Mouse (Mus musculus) lung, postnatal 25 days (tissue): ENCODE data around the gene Pgm5.
"Not testable (repeated sequence)": the region's sequence is repeated elsewhere in the genome, so short reads cannot be mapped to it uniquely, and the experiment has no call there.

ENCODE experiments used
- DNase-seq: peaks from one replicate; pipeline ENCODE4 v3.0.0; 2022; ENCODE audit warnings: low spot score

The Pgm5 gene

DNA sequence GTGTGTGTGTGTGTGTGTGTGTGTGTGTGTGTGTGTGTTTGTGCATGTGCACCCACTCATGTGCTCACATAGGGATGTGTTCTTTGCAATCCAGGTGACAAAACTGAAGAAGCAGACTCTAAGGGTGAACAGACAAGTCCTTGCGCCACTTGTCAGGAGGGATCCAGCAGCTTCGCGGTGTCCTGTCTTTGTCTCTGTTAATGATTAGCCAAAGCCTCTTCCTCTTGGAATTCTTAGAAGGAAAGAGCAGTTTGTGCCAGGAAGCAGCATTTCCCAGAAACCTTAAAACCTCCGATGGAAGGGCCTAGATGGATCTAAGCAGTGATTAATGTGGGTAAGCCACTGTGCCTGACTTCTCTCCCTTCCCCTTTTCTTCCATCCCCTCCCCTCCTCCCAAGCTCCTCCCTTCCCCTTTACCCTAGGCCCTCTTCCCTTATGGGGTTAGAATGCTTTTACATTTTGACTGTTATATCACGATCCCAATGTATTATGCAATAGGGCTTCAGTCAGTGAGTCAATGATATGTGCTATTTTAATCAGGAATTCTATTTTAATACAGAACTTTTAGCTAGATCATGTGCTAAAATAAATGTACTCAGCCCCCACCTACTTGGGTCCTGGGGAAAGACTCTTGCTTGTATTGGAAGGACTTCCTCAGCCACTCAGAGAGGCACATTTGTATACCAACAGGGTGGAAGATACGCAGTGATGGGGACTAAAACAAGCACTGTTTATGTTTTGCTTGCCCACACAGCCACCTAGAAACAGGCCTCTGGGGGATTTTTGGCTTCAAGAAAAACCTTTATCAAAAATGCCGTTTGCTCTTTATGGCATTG is 154.4 kb downstream of the Pgm5 start:
- DNase-seq, result no peak

- DNase-seq, result no peak
Measured at GRCm38 (mm10) chr19:24705395-24705794, 156.3 kb downstream of the Pgm5 start.

DNA sequence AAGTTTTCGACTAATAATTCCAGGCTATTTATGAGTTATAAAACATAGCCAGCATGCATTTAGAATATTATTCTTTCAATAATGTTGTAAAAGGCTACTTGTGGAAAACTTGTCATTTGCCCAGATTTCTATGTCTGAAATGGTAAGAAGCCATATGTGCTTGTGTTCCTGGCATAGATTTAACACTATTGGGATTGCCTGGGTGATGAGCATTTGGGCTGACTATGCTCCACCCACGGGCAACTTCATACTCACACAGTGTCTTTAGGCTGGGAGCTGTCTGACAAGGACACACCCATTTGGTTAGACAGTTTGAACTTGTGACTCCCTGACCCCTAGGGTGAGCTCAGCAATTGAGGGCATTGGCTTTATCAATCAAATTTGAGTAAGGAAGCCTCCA is 157.3 kb downstream of the Pgm5 start:
- no peak for DNase-seq

DNA sequence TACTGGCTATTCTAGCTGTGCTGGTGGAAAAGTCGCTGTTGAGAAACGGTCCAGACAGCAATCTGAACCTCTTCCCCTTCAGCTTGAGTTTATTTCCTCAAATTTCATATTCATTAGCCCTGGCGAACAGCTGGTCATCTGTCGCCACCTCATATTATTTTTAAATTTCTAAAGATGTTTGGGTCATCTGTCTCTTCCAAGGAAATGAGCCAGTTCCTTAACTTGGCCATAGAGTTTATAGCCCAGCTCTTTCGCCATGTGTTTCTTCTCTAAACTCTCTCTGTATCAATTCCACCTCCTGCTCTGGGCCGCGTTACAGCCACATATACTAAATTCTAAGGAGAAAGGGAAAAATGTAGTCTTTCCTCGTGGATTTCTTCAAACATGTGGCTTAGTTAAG is 158.0 kb downstream of the Pgm5 start:
- peak; percentile 49 for DNase-seq

- DNase-seq, result not testable (repeated sequence)
Measured at GRCm38 (mm10) chr19:24703168-24703567, 158.5 kb downstream of the Pgm5 start.

DNA sequence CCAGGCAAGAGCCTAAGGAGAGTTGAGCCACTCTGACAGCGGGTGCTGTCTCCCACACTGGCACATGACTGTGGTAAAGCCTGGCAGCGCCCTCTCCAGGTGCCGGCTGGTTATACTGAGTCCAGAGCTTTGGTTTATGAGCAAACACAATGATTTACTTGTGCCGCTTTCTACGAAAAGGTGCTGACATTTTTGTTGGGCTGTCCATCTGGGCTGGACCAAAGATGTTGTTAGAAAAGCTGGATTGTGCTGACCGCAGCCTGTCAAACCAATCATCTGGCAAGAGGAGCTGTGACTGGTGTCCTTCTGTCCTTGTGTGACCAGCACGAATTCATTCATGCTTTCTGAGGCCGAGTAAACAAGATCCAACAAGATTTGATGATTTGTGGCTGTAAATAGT is 159.9 kb downstream of the Pgm5 start:
- DNase-seq, result peak; percentile 35

GRCm38 (mm10) chr19:24700664-24701063 is 161.0 kb downstream of the Pgm5 start:
- DNase-seq, result no peak

GRCm38 (mm10) chr19:24699910-24700309 is 161.7 kb downstream of the Pgm5 start:
- no peak for DNase-seq

- DNase-seq, result peak; percentile 42
Measured at GRCm38 (mm10) chr19:24699196-24699595, 162.5 kb downstream of the Pgm5 start.

DNA sequence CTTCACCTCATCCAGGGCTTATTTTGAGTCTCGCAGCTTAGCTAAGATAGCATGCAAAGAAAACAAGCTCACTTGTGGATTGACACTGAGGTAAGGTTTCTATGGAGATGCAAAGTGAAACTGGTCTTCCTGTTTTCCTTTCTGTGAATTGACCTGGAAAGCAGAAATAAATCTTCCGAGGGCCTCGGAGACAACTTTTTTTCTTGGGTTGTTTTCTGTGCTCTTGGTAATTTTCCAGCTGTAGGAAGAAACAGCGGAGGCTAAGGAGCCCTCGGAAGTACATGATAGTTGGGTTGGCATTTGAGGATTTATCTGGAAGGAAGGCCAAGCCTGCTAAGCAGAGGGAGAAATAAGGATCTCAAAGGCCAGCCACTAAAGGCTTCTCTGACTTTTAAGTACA is 163.0 kb downstream of the Pgm5 start:
- DNase-seq, result no peak

DNA sequence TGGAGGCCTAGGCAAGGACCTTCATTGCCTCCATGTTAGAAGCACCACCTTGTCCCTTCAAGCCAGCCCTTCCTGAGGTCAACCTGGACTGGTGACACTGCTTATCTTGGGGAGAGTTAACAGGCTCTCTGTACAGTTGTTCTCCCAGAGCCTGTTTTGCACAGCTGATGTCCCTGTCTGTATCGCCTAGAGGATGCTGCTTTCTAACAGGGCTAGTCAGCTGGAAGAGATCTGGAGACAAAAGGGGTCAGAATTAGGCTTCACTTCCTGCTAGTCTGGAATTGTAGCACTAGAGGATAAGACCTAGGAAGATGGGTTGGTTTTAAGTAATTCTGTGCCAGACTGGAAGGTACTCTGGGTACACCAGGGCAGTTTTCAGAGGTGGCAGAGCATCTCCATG is 163.7 kb downstream of the Pgm5 start:
- no peak for DNase-seq

- DNase-seq, result no peak
Measured at GRCm38 (mm10) chr19:24692691-24693090, 169.0 kb downstream of the Pgm5 start.

DNA sequence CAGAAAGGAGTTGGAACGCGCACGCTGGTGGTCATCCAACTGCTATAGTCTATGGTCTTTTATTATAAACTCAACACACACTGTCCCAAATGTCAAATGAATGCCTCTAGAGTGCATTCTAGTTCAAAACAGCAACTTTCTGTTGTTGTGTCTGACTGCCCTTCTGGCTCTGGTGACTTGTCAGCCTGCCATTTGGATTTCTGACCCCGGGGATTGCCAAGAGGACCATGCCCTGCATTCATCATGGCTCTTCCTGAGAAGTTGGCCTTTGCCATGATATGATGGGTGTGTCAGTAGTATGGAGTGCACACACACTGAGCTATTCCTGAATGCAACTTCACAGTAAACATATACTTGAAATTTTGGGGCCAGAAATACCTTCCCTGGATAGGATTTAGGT is 172.1 kb downstream of the Pgm5 start:
- no peak for DNase-seq

DNA sequence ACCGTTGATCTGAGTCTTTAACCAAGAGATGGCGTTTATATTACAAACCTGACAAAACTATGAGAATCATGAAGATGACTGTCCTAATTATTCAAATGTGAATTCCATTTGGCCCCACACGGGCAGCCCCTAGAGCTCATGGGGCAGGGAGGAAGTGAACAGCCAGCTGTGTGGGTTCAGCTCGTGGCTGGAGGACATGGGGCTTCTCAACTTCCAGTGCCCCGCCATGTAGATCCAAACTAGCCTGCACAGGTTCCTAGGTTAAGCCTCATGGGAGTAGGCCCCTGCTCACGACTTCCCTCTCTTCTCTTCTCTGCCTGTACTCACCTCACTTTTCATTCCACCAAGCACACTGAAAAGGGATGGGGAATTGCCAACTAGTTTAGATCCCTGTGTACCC is 173.3 kb downstream of the Pgm5 start:
- DNase-seq, result no peak

DNA sequence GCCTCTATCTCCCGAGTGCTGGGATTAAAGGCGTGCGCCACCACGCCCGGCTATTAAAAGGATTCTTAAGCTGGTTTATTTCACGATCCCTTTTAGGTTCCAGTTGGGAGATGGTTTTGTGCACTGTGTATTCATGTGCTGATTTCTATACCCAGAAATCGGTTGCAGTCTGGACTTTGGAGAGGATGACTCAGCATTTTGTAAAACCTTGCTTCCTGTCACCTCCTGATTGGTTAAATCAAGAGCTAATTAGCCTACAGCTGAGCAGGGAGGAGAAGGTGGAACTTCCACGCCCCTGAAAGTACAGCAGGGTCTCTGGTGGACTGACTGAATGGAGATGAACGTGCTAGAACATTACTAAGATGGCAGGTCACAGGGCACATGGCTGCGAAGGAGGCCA is 175.2 kb downstream of the Pgm5 start:
- no peak for DNase-seq

GRCm38 (mm10) chr19:24683016-24683720 is 178.5 kb downstream of the Pgm5 start:
- DNase-seq, result no peak

DNA sequence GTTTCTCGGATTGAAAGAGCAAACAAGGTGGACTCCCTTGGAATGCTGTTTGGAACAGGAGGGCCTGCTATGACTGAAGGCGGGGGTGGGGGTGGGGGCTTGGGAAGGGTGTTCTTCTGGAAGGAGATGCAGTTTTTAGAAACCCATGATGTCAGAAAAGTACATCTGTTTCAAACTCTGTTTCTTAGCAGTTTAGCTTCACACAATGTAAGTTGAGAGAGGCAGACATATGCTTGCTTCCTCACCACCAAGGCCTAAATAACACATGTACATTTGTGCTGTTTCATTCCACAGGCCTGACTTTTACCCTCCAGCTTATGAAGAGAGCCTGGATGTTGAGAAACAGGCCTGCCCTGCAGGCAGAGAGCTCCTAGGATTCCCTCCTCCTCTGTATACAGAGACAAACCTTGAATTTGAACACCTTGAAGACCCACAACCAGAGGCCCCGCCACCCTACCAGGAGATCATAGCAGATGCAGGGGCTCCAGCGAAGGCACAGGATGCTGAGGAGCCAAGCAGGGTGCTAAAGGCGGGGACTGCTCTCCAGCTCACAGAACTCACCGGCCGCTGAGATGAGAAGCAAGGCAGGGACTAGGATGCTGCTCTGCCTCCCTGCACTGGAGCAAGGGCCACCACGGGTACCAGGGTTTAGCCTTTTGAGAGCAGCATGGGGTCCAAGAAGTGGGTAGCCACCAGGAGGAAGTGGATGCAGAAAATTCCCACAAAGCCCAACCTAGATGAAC is 184.2 kb downstream of the Pgm5 start:
- DNase-seq, result no peak

DNA sequence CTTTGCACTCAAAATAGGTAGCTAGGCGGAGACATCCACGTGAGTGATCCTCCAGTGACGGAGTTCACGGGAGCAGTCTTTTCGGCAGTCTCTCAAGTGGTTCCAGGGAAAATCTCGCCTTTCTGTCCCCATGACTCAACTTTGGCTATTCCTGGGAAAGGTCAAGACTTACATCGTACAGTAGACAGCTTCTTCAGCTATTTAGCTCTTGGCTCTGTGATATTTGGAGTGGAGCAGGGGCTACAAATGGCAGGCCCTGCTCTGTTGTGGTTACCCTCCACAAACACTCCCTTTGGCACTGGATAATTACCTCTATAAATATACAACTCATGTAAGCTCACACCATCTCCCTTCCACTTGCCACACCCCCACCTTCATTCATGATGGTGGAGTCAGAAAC is 185.2 kb downstream of the Pgm5 start:
- no peak for DNase-seq

GRCm38 (mm10) chr19:24673762-24674161 is 187.9 kb downstream of the Pgm5 start, which contains the start of gene Tmem252:
Gene Tmem252, plus strand, starts transcription at chr19:24674008.
- peak; percentile 33 for DNase-seq

GRCm38 (mm10) chr19:24673331-24673730 is 188.3 kb downstream of the Pgm5 start:
- peak; percentile 38 for DNase-seq

- peak; percentile 45 for DNase-seq
Measured at GRCm38 (mm10) chr19:24672366-24672960, 189.2 kb downstream of the Pgm5 start.

DNA sequence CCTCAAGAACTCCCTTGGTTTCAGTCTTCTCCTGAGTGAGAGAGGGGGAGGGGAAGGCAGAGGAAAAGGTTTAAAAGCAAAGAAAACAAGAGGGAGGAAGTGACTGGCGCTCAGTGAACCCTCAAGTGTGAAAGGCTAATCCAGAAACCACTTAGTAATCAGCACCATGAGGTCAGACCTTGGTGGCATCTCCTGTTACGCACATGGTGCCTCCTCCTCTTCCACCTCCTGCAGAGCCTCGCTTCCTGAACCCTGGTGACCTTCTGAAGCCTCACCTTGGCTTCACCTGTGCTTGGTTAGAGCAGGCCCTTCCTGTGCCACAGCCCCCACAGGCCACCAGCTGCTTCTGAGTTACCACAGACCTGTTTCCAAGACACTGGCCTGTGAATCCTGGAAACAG is 190.1 kb downstream of the Pgm5 start:
- peak; percentile 29 for DNase-seq
